Mouse (Mus musculus) myocyte (in vitro differentiated cells): ENCODE measurements around the gene Gucd1. TPM values are rescaled to one million over a fixed set of nuclear protein-coding genes. Genes with fewer than 3 reads are reported as not detected.

ENCODE experiments used
- H3K27me3 ChIP-seq: one replicate; pipeline ENCODE4 v1.6.1; 2011; ENCODE audit not compliant: control insufficient read depth, insufficient read depth, insufficient read length
- H3K36me3 ChIP-seq: one replicate; pipeline ENCODE4 v1.6.1; 2011; ENCODE audit not compliant: control insufficient read depth, insufficient read depth
- H3K4me2 ChIP-seq: one replicate; pipeline ENCODE4 v1.6.1; 2011; ENCODE audit warnings: low read depth, control low read depth
- H3K4me3 ChIP-seq: one replicate; pipeline ENCODE4 v1.5.1; 2011; ENCODE audit warnings: mild to moderate bottlenecking, control low read depth, moderate library complexity
- H3K79me2 ChIP-seq: one replicate; pipeline ENCODE4 v1.6.1; 2011; ENCODE audit not compliant: control insufficient read depth, insufficient read depth
- H3ac ChIP-seq: one replicate; pipeline ENCODE4 v1.6.1; 2011; ENCODE audit not compliant: control insufficient read depth, insufficient read length
- CEBPB ChIP-seq: IDR thresholded peaks from 2 replicates; pipeline ENCODE4 v1.6.1; 2011; ENCODE audit warnings: mild to moderate bottlenecking, moderate library complexity; ENCODE audit not compliant: poor library complexity, insufficient read depth, severe bottlenecking
- E2F4 ChIP-seq: IDR thresholded peaks from one replicate; pipeline ENCODE4 v1.6.1; 2011; ENCODE audit warnings: mild to moderate bottlenecking, control low read depth, moderate library complexity; ENCODE audit not compliant: insufficient read depth
- MAX ChIP-seq: IDR thresholded peaks from one replicate; pipeline ENCODE4 v1.6.1; 2011; ENCODE audit warnings: low read depth, mild to moderate bottlenecking, control low read depth
- MYOD1 ChIP-seq, 3 experiments: IDR thresholded peaks; one replicate each; pipeline ENCODE4 v1.6.1; 2011; ENCODE audit warnings: control low read depth in 2 of 3, low read depth in 2 of 3, mild to moderate bottlenecking in 2 of 3, moderate library complexity in 1 of 3; ENCODE audit not compliant: insufficient read length in 2 of 3, control insufficient read depth in 1 of 3
- MYOG ChIP-seq, 3 experiments: IDR thresholded peaks; one replicate each; pipeline ENCODE4 v1.6.1; 2011; ENCODE audit warnings: control low read depth in 2 of 3, low read depth in 2 of 3, mild to moderate bottlenecking in 2 of 3; ENCODE audit not compliant: insufficient read length in 2 of 3, control insufficient read depth in 1 of 3, insufficient read depth in 1 of 3
- POLR2A ChIP-seq: IDR thresholded peaks from one replicate; pipeline ENCODE4 v1.6.1; 2011; ENCODE audit warnings: low read depth, mild to moderate bottlenecking, control low read depth, moderate library complexity; ENCODE audit not compliant: insufficient read length
- POLR2AphosphoS2 ChIP-seq: IDR thresholded peaks from one replicate; pipeline ENCODE4 v1.6.1; 2011; ENCODE audit warnings: low read depth, control low read depth; ENCODE audit not compliant: insufficient read length
- REST ChIP-seq: IDR thresholded peaks from one replicate; pipeline ENCODE4 v1.6.1; 2011; ENCODE audit warnings: mild to moderate bottlenecking, control low read depth, moderate library complexity; ENCODE audit not compliant: insufficient read depth, insufficient read length
- SRF ChIP-seq: IDR thresholded peaks from one replicate; pipeline ENCODE4 v1.6.1; 2011; ENCODE audit warnings: low read depth; ENCODE audit not compliant: control insufficient read depth, insufficient read length
- TCF12 ChIP-seq: IDR thresholded peaks from one replicate; pipeline ENCODE4 v1.6.1; 2011; ENCODE audit warnings: mild to moderate bottlenecking, control low read depth; ENCODE audit not compliant: poor library complexity, insufficient read depth, severe bottlenecking
- TCF3 ChIP-seq: IDR thresholded peaks from one replicate; pipeline ENCODE4 v1.6.1; 2011; ENCODE audit warnings: low read depth, control low read depth; ENCODE audit not compliant: insufficient read length
- USF1 ChIP-seq: IDR thresholded peaks from one replicate; pipeline ENCODE4 v1.6.1; 2011; ENCODE audit warnings: low read depth, mild to moderate bottlenecking, control low read depth, moderate library complexity
- polyA plus RNA-seq: library from polyadenylated mRNA; unstranded; fragments of >200 nt; fragmentation: generic; extraction: Trizol; gene quantifications from one replicate; pipeline ENCODE4 v1.2.1, GENCODE M21; 2012; ENCODE audit warnings: missing spikeins

Gucd1 gene
- polyA plus RNA-seq, 1 experiment, result 17.5 TPM

DNA sequence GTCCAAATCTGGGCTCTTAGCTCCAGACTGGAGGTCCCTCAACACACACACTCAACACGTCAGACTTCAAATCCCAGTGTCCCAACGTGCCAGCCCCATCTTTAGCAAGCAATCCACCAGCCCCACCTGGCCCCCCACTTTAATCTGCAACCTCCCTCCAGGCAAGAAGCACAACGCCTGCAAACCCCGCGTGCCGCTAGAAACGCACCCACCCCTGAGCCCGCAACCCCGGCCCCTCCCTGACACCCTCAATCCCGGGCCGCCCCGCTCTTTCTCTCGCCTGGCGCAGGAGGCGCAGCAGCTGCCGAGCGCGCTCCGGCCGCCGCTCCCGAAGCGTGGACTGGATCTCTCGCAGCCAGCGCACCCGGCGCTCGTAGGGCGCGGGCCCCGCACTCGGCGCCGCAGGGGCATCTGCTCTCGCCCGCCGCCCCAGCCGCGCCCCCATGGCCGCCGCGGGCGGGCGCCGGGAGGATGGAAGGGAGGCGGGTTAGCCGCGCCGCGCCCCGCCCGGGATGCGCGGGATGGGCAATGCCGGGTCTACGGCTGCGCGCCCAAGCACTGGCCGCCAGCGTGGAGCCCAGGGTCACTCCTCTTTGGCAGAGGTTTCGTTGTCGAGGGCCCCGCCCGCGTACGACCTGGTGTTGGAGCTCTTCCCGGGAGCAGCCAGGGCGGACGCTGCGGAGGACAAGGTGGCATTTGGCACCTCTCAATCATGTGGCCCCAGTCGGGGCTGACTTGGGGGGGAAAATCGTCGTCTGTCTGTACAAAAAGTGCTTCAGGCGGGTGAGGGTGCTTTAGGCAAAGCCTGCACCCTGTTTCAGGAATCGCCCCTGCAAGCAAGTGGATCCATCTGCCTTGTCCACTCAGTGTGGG is 42.1 kb upstream of the Gucd1 start, which contains the start of gene Lrrc75b:
Gene Lrrc75b, minus strand, starts transcription at position 655 of the 873 bp plus-strand sequence.
- H3K27me3 ChIP-seq, result no peaks in the 10 kb centered on the region
- no peak within 1 kb of the TSS for H3ac ChIP-seq
- peak within 1 kb of the TSS; percentile 72 for H3K4me2 ChIP-seq
- H3K4me3 ChIP-seq, result peak within 1 kb of the TSS; percentile 8
- no peaks in the 10 kb centered on the region for H3K79me2 ChIP-seq
- no peaks in the 10 kb centered on the region for H3K36me3 ChIP-seq
- TF ChIP-seq TCF3 (no peak), USF1 (no peak), POLR2A (peak; percentile 28), POLR2AphosphoS2 (no peak), REST (no peak), MYOD1 (IDR thresholded peaks at IDR 0.05; ENCODE audit: control insufficient read depth in 1 of 3, insufficient read length in 2 of 3, low read depth in 2 of 3) (peak in 1 of 3 experiments; percentile 46), SRF (no peak), E2F4 (no peak), CEBPB (no peak), TCF12 (no peak), MAX (no peak), MYOG (IDR thresholded peaks at IDR 0.05; ENCODE audit: control insufficient read depth in 1 of 3, insufficient read depth in 1 of 3, insufficient read length in 2 of 3, low read depth in 2 of 3) (peak in 1 of 3 experiments; percentile 61)

DNA sequence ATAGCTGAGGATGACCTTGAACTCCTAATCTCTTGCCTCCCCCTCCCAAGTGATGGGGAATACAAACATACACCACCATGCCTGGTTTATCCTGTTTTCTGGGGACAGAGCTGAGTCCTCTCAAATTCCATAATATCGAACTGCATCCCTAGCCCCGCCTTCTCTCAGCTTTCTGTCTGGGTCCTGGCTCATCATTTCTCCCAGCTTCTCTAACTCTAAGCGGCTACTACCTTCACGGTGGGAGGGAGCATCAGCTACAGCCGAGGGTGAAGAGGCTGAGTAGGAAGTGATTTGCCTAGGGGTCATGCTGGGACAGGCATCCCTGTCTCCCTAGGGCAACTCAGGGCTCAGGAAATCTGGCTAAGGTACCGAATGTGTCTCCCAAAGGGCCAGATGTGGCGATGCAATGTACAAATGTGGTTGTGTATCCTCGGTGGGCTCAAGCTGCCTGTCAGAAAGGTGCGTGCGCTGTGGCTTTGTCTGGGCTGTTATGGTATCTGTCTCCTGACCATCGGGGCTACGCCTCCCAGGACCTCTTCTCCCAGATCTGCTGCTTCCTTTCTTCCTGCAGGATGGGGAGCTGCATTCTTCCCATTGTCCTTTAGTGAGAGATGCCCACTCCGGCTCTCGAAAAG is 41.4 kb upstream of the Gucd1 start:
- H3K79me2 ChIP-seq, result no peaks in the 10 kb centered on the region
- H3K36me3 ChIP-seq, result no peaks in the 10 kb centered on the region
- TF ChIP-seq MYOG (IDR thresholded peaks at IDR 0.05; ENCODE audit: control insufficient read depth in 1 of 3, insufficient read depth in 1 of 3, insufficient read length in 2 of 3, low read depth in 2 of 3), result no peak
- TF ChIP-seq TCF12, result no peak
- TF ChIP-seq TCF3, result no peak
- TF ChIP-seq MAX, result no peak
- TF ChIP-seq POLR2AphosphoS2, result no peak
- TF ChIP-seq E2F4, result no peak
- TF ChIP-seq MYOD1 (IDR thresholded peaks at IDR 0.05; ENCODE audit: control insufficient read depth in 1 of 3, insufficient read length in 2 of 3, low read depth in 2 of 3), result no peak
- TF ChIP-seq USF1, result no peak
- TF ChIP-seq CEBPB, result no peak
- no peak for TF ChIP-seq POLR2A
- TF ChIP-seq SRF, result no peak
- no peaks in the 10 kb centered on the region for H3K27me3 ChIP-seq
- H3K4me3 ChIP-seq, result peak overlapping the region; percentile 8
- peak overlapping the region; percentile 72 for H3K4me2 ChIP-seq
- H3ac ChIP-seq, result no peak overlapping the region

DNA sequence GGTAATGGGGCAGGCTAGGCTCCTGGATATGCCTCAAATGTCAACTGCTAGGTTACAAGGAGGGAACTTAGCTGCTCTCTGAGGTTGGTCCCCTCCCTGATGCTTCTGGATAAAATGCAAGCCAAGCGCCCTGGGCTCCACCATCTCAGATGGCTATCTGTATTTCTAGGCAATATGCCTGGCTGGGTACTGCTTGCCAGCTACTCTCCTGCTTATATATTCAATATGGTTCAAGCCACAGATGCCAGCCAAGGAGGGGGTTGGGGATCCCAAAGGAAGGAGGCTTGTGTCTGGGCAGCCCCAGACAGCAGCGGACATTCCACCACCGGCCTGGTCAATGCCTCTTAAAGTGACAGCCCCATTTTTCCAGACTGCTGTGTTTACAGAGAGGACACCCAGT is 40.7 kb upstream of the Gucd1 start:
- Histone ChIP-seq H3K79me2 (no peaks in the 10 kb centered on the region), H3K4me3 (peak overlapping the region; percentile 8), H3K27me3 (no peaks in the 10 kb centered on the region), H3K4me2 (peak overlapping the region; percentile 72), H3K36me3 (no peaks in the 10 kb centered on the region), H3ac (no peak overlapping the region)
- TF ChIP-seq MYOD1 (IDR thresholded peaks at IDR 0.05; ENCODE audit: control insufficient read depth in 1 of 3, insufficient read length in 2 of 3, low read depth in 2 of 3) (no peak), TCF12 (no peak), POLR2AphosphoS2 (no peak), MYOG (IDR thresholded peaks at IDR 0.05; ENCODE audit: control insufficient read depth in 1 of 3, insufficient read depth in 1 of 3, insufficient read length in 2 of 3, low read depth in 2 of 3) (no peak), POLR2A (no peak), CEBPB (no peak), USF1 (no peak)

- no peak for TF ChIP-seq POLR2AphosphoS2
- no peak for TF ChIP-seq TCF12
- TF ChIP-seq USF1, result no peak
- TF ChIP-seq POLR2A, result no peak
- TF ChIP-seq SRF, result no peak
- no peak for TF ChIP-seq MYOG (IDR thresholded peaks at IDR 0.05; ENCODE audit: control insufficient read depth in 1 of 3, insufficient read depth in 1 of 3, insufficient read length in 2 of 3, low read depth in 2 of 3)
- TF ChIP-seq MAX, result no peak
- no peak for TF ChIP-seq CEBPB
- no peak for TF ChIP-seq REST
- TF ChIP-seq MYOD1 (IDR thresholded peaks at IDR 0.05; ENCODE audit: control insufficient read depth in 1 of 3, insufficient read length in 2 of 3, low read depth in 2 of 3), result no peak
- no peak for TF ChIP-seq E2F4
- no peak for TF ChIP-seq TCF3
- Histone ChIP-seq H3K4me2 (no peak overlapping the region), H3K36me3 (no peaks in the 10 kb centered on the region), H3K27me3 (no peaks in the 10 kb centered on the region), H3K4me3 (no peak overlapping the region), H3ac (no peak overlapping the region), H3K79me2 (no peaks in the 10 kb centered on the region)
Observed at GRCm38 (mm10) chr10:75556026-75556425, 38.3 kb upstream of the Gucd1 start.
